Mouse (Mus musculus): Measurements from ENCODE around the gene Ubox5.

- TF ChIP-seq CTCF (IDR thresholded peaks at IDR 0.05; ENCODE audit: low read depth, low read length) (no peak), POLR2A (IDR thresholded peaks at IDR 0.05; ENCODE audit: borderline replicate concordance, low read depth, low read length) (no peak)
Observed at GRCm38 (mm10) chr2:130581201-130581600, 48.6 kb downstream of the Ubox5 start.

Data from bone marrow macrophage, adult 2 months (primary cell).